Mouse (Mus musculus) ES-Bruce4 (cell line): ENCODE measurements around the gene Cdh6.

ENCODE experiments used
- CTCF ChIP-seq: IDR thresholded peaks from one replicate; pipeline ENCODE4 v1.8.1; 2011; ENCODE audit warnings: low read depth, low read length
- POLR2A ChIP-seq: IDR thresholded peaks from one replicate; pipeline ENCODE4 v1.8.1; 2011; ENCODE audit warnings: low read length; ENCODE audit not compliant: insufficient read depth

DNA sequence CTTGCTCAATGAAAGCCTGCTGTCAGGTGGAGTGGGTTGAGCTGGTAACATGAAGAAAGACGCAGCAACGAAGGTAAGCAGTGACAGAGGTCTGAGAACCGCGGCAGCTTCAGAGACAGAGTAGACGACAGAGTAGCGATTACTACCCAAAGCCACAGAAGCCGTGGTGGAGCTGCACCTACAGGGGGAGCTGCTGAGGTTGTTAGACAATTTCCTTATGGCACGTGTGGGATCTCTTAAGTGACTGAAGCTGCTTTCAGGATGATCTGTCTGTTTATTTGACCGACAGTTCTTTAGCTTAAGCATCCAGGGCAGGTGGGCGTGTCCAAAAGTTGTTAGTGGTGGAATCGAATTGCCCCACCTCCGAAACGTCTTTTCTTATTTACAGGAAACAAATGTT is 167.5 kb downstream of the Cdh6 start:
- peak; percentile 45 for TF ChIP-seq CTCF
- TF ChIP-seq POLR2A: no peak
